Mouse (Mus musculus): ENCODE measurements around the gene Ak4. TPM values are rescaled to one million over a fixed set of nuclear protein-coding genes. Genes with fewer than 3 reads are reported as not detected.

The Ak4 gene
- not detected in 2 replicates for polyA plus RNA-seq (2012)

- TF ChIP-seq GATA1 (IDR thresholded peaks at IDR 0.05; ENCODE audit: low read length), result no peak
These were observed at the start of gene Ak4 for GRCm38 (mm10) chr4:101419151-101419910. Ak4 (plus strand) TSS chr4:101419277.

GRCm38 (mm10) chr4:101369738-101370275 lies 49.3 kb upstream of the Ak4 start:
- TF ChIP-seq GATA1 (IDR thresholded peaks at IDR 0.05; ENCODE audit: low read length), result no peak

- no peak for TF ChIP-seq GATA1 (IDR thresholded peaks at IDR 0.05; ENCODE audit: low read length)
These were observed 46.8 kb upstream of the Ak4 start for GRCm38 (mm10) chr4:101372283-101372682.

- no peak for TF ChIP-seq GATA1 (IDR thresholded peaks at IDR 0.05; ENCODE audit: low read length)
These were observed 46.3 kb upstream of the Ak4 start for GRCm38 (mm10) chr4:101372751-101373150.

DNA sequence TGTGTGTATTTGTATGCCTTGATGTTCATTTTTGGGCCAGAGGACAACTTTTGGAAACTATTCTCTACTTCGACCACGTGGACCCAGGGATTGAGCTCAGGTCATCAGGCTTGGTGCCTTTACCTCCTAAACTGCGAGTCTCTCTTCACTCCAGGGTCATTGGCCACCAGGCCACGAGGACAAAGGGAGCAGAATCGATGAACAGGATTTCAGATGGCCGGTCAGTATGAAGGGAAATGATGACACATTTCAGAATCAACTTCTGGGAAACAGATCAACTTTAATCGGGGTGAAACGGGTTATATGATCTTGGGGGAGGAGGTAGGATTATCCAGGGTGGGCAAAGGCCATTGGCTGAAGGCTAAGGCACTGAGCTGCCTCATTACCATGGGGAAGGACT lies 45.0 kb upstream of the Ak4 start:
- TF ChIP-seq GATA1 (IDR thresholded peaks at IDR 0.05; ENCODE audit: low read length), result no peak

DNA sequence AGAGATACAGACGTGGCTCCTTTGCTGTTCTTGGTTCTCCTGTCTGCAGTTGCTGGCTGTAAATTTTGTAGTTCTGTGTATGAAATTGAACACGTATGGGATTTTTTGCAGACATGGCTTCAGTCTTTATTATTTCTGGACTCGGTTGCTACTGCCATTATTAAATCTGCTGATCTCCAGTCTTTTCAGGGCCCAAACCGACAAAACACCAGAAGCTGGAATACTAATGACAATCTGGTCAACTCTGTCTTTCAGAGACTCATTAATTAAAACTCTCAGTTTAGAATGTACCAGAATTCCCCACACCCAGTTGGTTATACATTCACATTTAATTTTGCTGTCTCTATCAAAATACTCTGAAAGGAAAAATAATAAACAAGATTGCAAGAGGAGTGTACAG lies 42.2 kb upstream of the Ak4 start:
- TF ChIP-seq GATA1 (IDR thresholded peaks at IDR 0.05; ENCODE audit: low read length), result no peak

- TF ChIP-seq GATA1 (IDR thresholded peaks at IDR 0.05; ENCODE audit: low read length), result no peak
These were observed 40.8 kb upstream of the Ak4 start for GRCm38 (mm10) chr4:101378241-101378640.

DNA sequence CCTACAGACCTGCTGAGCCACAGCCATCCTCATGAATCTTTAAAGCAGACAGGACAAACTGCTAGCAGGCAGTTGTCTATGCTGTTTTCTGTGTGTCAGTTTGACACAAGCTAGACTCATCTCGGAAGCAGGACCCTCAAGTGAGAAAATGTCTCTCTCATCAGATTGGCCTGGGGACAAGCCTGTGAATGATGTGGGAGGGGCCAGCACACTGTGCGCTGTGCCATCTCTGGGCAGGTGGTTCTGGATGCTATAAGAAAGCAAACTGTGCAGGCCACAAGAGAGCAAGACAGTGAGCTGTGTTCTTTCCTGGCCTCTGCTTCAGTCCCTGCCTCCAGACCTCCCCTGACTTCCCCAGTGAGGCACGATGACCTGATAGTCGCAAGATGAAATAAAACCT lies 40.3 kb upstream of the Ak4 start:
- no peak for TF ChIP-seq GATA1 (IDR thresholded peaks at IDR 0.05; ENCODE audit: low read length)

GRCm38 (mm10) chr4:101385002-101385401 lies 34.1 kb upstream of the Ak4 start:
- TF ChIP-seq GATA1 (IDR thresholded peaks at IDR 0.05; ENCODE audit: low read length), result no peak

DNA sequence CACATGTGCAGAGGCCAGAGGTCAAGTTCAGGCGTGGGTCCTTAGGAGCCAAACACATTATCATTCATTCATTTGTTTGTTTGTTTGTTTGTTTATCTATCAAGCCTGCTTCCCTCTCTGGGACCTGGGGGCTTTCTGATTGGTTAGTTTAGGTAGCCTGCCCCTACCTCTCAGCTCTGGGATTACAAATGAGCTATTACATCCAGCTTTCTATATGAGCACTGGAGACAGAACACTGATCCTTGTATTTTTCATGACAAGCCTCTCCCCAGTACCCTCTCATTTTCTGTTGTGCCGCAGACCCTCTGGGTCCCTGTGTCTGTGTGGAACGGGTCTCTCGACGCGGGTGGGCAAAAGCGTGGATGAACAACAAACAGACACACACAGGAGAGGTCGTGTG lies 30.8 kb upstream of the Ak4 start:
- no peak for TF ChIP-seq GATA1 (IDR thresholded peaks at IDR 0.05; ENCODE audit: low read length)

GRCm38 (mm10) chr4:101392229-101392628 lies 26.8 kb upstream of the Ak4 start:
- TF ChIP-seq GATA1 (IDR thresholded peaks at IDR 0.05; ENCODE audit: low read length), result no peak

GRCm38 (mm10) chr4:101393292-101393711 lies 25.8 kb upstream of the Ak4 start:
- no peak for TF ChIP-seq GATA1 (IDR thresholded peaks at IDR 0.05; ENCODE audit: low read length)

DNA sequence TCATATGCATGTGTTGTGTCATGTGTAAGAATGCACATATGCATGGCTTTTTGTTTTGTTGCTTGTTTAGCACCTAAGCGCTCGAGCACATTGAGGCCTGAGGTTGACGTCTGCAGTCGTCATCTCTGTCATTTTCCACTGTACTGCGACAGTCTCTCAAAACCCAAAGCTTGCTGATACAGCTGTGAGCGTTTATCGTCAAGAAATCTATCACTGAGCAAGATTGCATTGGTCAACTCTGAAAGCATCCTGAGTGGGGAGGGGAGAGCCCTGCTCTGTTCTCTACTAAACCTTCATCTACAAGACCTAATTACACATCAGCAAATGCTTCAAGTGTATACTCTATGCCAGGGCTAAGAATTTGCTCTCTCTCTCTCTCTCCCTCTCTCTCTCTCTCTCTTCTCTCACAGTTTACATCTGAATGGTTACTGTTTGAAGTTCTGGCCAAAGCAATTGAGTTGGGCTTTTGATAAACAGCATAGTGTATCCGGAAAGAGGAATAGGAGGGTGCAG lies 24.0 kb upstream of the Ak4 start:
- no peak for TF ChIP-seq GATA1 (IDR thresholded peaks at IDR 0.05; ENCODE audit: low read length)

DNA sequence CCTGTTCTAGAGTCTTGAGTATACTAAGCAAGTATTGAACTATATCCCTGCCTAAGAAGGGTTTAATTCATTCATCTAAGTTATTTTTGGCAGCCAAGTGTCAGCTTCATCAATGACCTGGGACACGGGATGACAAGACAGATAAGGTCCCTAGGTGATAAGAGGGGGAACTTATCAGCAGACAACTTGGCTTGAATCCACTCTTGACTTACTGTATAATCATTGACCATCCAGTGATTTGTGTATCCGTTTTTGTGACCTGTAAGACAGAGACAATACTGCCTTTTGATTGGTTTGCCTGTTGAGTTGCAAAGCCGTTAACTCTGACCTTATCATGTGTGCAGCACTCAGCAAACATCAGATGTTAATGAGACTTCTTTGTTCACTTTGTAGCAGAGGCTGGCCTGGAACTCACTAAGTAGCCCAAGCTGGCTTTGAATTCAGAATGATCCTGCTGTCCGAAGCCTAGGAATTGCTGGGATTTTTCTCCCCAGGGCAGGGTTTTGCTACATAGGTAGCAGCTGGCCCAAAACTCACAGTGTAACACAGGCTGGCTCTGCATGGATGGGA lies 19.0 kb upstream of the Ak4 start:
- TF ChIP-seq GATA1 (IDR thresholded peaks at IDR 0.05; ENCODE audit: low read length), result no peak

DNA sequence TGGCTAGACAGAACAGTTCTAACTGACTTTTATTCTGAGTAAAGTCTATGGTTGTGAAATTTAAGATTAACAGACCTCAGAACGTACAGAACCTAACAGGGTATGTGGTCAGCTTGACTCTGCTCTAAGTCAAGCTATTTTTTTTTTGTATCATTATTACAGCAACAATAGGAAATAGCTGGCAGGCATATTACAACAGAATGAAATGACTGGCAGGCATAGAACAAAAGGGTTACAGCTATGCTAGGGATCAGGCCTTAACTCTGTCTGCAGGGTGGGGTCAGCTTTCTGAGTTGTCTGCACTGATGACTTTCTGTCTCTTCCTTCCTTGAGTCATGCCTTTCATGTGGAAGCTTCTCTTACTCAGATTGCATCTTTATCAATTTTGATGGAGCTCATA lies 17.1 kb upstream of the Ak4 start:
- TF ChIP-seq GATA1 (IDR thresholded peaks at IDR 0.05; ENCODE audit: low read length), result no peak

DNA sequence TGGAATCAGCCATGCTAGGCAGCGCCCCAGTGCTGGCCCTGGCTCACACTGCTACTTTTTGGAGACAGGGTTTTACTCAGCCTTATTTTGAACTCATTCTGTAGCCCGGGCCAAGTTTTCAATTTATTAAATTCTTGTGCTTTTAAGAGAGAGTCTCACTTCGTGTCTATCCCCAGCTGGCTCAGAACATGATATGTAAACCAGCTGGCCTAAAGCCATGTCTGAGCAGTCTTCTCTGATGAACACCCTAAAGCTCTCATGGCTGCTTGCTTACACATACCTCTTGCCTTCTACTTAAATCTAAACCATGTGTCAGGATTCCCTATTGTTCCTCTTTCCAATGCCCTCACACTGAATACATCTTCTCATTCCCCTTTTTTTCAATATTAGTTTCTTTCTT lies 14.2 kb upstream of the Ak4 start:
- TF ChIP-seq GATA1 (IDR thresholded peaks at IDR 0.05; ENCODE audit: low read length), result no peak
